22 mouse cellular contexts compared by ENCODE assay signal in the genomic region with DNA sequence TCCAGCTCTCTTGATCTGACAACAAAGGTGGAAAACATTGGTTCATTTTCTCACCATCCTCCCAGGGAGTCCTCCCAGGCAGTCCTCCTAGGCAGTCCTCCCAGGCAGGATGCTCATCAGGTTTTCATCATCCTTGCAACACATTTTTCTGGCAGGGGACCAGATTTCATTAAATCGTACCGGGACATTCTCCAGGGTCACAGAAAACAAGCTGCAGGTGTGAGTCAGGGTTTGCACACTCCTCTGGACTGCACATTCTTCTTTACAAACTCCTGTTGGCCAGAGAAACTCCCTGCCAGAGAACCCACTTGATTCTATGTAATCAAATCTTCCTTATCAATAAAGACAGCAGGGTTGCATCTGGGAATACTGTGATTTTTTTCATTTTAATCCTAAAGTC.
"Had no signal": no experiment of that assay in that cellular context is flagged by ENCODE, and none has a peak within 500 bp of the region (broad histone marks: within the 10 kb centered on the region; RNA-seq: fewer than 3 reads in every experiment).

No protein-coding gene starts in this region.

- H3K4me2 ChIP-seq: limb, embryonic 15.5 days; liver, embryonic 11.5 days; lung, embryonic 14.5 days; neural tube, embryonic 12.5 days; neural tube, embryonic 15.5 days had no signal

- H3K27me3 ChIP-seq: limb, embryonic 15.5 days; megakaryocyte, embryonic 14.5 days; neural tube, embryonic 12.5 days; neural tube, embryonic 15.5 days had no signal

- H3K4me3 ChIP-seq: layer of hippocampus, adult 2 months; limb, embryonic 15.5 days; megakaryocyte, embryonic 14.5 days; midbrain, embryonic 10.5 days; neural tube, embryonic 12.5 days; neural tube, embryonic 15.5 days had no signal

- H3K27ac ChIP-seq: kidney, postnatal 0 days; layer of hippocampus, adult 2 months; limb, embryonic 15.5 days; liver, embryonic 14.5 days; macrophage; midbrain, embryonic 10.5 days; neural tube, embryonic 12.5 days; neural tube, embryonic 15.5 days; stomach, postnatal 0 days had no signal

- ATAC-seq: liver, postnatal 0 days; lung, postnatal 0 days had no signal

- H3K9ac ChIP-seq: limb, embryonic 15.5 days; liver, embryonic 14.5 days; liver, postnatal 0 days; lung, embryonic 14.5 days; neural tube, embryonic 12.5 days; neural tube, embryonic 15.5 days had no signal

- H3K4me1 ChIP-seq: limb, embryonic 15.5 days; megakaryocyte, embryonic 14.5 days; midbrain, embryonic 10.5 days; neural tube, embryonic 12.5 days; neural tube, embryonic 15.5 days had no signal

- H3K9me3 ChIP-seq: limb, embryonic 15.5 days; midbrain, embryonic 10.5 days; neural tube, embryonic 12.5 days; neural tube, embryonic 15.5 days had no signal

- DNase-seq: kidney, adult 2 months; kidney, postnatal 25 days; layer of hippocampus, adult 9-11 months; liver, postnatal 0 days; lung, embryonic 14.5 days; midbrain, embryonic 14.5 days; right cerebral cortex, adult 18-20 months; right cerebral cortex, postnatal 14 days; right cerebral cortex, postnatal 4 days; thymus, postnatal 25 days had no signal

- H3K36me3 ChIP-seq: limb, embryonic 15.5 days; midbrain, embryonic 10.5 days; neural tube, embryonic 12.5 days; neural tube, embryonic 15.5 days had no signal
